Mouse (Mus musculus) MEL (cell line): ENCODE data around the gene Prdm10. TPM values are rescaled to one million over a fixed set of nuclear protein-coding genes. Genes with fewer than 3 reads are reported as not detected.

Experiments used
- DNase-seq: peaks from one replicate; pipeline ENCODE4 v3.0.0; 2011; ENCODE audit warnings: low read depth, low spot score
- H3K27ac ChIP-seq: 2 replicates; pipeline ENCODE4 v1.5.1; 2012; ENCODE audit warnings: low read depth, mild to moderate bottlenecking, control low read depth, low read length, moderate library complexity; ENCODE audit not compliant: control insufficient read depth
- H3K27me3 ChIP-seq, 2 experiments: fragments of 150-350 bp in 1 of 2; sonication (generic) in 1 of 2; 2 replicates each; pipeline ENCODE4 v1.6.1; 2012; ENCODE audit warnings: low read length in 2 of 2, mild to moderate bottlenecking in 2 of 2, improper control_type of control experiment in 1 of 2, moderate library complexity in 1 of 2; ENCODE audit not compliant: insufficient read depth in 2 of 2, control insufficient read depth in 1 of 2
- H3K36me3 ChIP-seq, 2 experiments: 2 replicates each; pipeline ENCODE4 v1.6.1; 2012 to 2014; ENCODE audit warnings: low read length in 2 of 2, improper control_type of control experiment in 1 of 2, inconsistent platforms in 1 of 2, mild to moderate bottlenecking in 1 of 2; ENCODE audit not compliant: insufficient read depth in 2 of 2, control insufficient read depth in 1 of 2
- H3K4me1 ChIP-seq, 2 experiments: fragments of 150-350 bp in 1 of 2; sonication (generic) in 1 of 2; 2 replicates each; pipeline ENCODE4 v1.6.1; 2012; ENCODE audit warnings: low read length in 2 of 2, improper control_type of control experiment in 1 of 2, mild to moderate bottlenecking in 1 of 2; ENCODE audit not compliant: insufficient read depth in 2 of 2, control insufficient read depth in 1 of 2
- H3K4me3 ChIP-seq, 2 experiments: fragments of 150-350 bp in 1 of 2; sonication (generic) in 1 of 2; 2 replicates each; pipeline ENCODE4 v1.5.1; 2012; ENCODE audit warnings: low read depth in 2 of 2, low read length in 2 of 2, mild to moderate bottlenecking in 2 of 2, moderate library complexity in 2 of 2, control low read depth in 1 of 2, improper control_type of control experiment in 1 of 2; ENCODE audit not compliant: control insufficient read depth in 1 of 2, insufficient read depth in 1 of 2
- H3K79me2 ChIP-seq: 2 replicates; pipeline ENCODE4 v1.6.1; 2012; ENCODE audit warnings: mild to moderate bottlenecking, low read length, moderate library complexity; ENCODE audit not compliant: control insufficient read depth, poor library complexity, insufficient read depth
- H3K9ac ChIP-seq: 2 replicates; pipeline ENCODE4 v1.6.1; 2012; ENCODE audit warnings: low read depth, mild to moderate bottlenecking, control low read depth, low read length, moderate library complexity; ENCODE audit not compliant: control insufficient read depth, poor library complexity, severe bottlenecking
- H3K9me3 ChIP-seq: fragments of 150-350 bp; sonication (generic); replicated peaks from 2 replicates; pipeline ENCODE4 v1.6.1; 2012; ENCODE audit warnings: mild to moderate bottlenecking, low read length, improper control_type of control experiment, moderate library complexity; ENCODE audit not compliant: insufficient read depth
- BHLHE40 ChIP-seq: IDR thresholded peaks from 2 replicates; pipeline ENCODE4 v1.6.1; 2012; ENCODE audit warnings: low read depth, mild to moderate bottlenecking, inconsistent platforms, low read length, improper control_type of control experiment, borderline replicate concordance
- CHD2 ChIP-seq: IDR thresholded peaks from 2 replicates; pipeline ENCODE4 v1.6.1; 2011; ENCODE audit warnings: low read length, improper control_type of control experiment
- E2F4 ChIP-seq: IDR thresholded peaks from 2 replicates; pipeline ENCODE4 v1.6.1; 2011; ENCODE audit warnings: low read depth, low read length, improper control_type of control experiment, borderline replicate concordance
- EP300 ChIP-seq, 2 experiments: IDR thresholded peaks; 2 replicates each; pipeline ENCODE4 v1.6.1; 2011; ENCODE audit warnings: improper control_type of control experiment in 2 of 2, low read length in 2 of 2, low read depth in 1 of 2, mild to moderate bottlenecking in 1 of 2
- GABPA ChIP-seq: IDR thresholded peaks from 2 replicates; pipeline ENCODE4 v1.6.1; 2012; ENCODE audit warnings: low read depth, mild to moderate bottlenecking, inconsistent platforms, low read length, improper control_type of control experiment, moderate library complexity
- GATA1 ChIP-seq: IDR thresholded peaks from 2 replicates; pipeline ENCODE4 v1.6.1; 2011; ENCODE audit warnings: low read depth, low read length, improper control_type of control experiment
- KAT2A ChIP-seq: conservative IDR thresholded peaks from 2 replicates; pipeline ENCODE4 v1.6.1; 2012; ENCODE audit warnings: low read depth, low read length, improper control_type of control experiment, inconsistent platforms
- MEF2A ChIP-seq: IDR thresholded peaks from 2 replicates; pipeline ENCODE4 v1.6.1; 2014; ENCODE audit warnings: low read depth, mild to moderate bottlenecking, inconsistent platforms, low read length, improper control_type of control experiment; ENCODE audit not compliant: poor library complexity, insufficient replicate concordance, severe bottlenecking; ENCODE audit errors: extremely low read depth
- MXI1 ChIP-seq: IDR thresholded peaks from 2 replicates; pipeline ENCODE4 v1.6.1; 2011; ENCODE audit warnings: mild to moderate bottlenecking, low read depth, low read length, improper control_type of control experiment
- MYB ChIP-seq: IDR thresholded peaks from 2 replicates; pipeline ENCODE4 v1.6.1; 2011; ENCODE audit warnings: mild to moderate bottlenecking, low read depth, low read length, improper control_type of control experiment
- MYC ChIP-seq: IDR thresholded peaks from 2 replicates; pipeline ENCODE4 v1.6.1; 2011; ENCODE audit warnings: low read depth, mild to moderate bottlenecking, low read length, improper control_type of control experiment, moderate library complexity
- POLR2A ChIP-seq, 2 experiments: IDR thresholded peaks; 2 replicates each; pipeline ENCODE4 v1.6.1; 2011 to 2012; ENCODE audit warnings: low read length in 2 of 2, mild to moderate bottlenecking in 2 of 2, control low read depth in 1 of 2, improper control_type of control experiment in 1 of 2, low read depth in 1 of 2, moderate library complexity in 1 of 2; ENCODE audit not compliant: control insufficient read depth in 1 of 2, insufficient read depth in 1 of 2, poor library complexity in 1 of 2
- POLR2AphosphoS2 ChIP-seq: IDR thresholded peaks from 2 replicates; pipeline ENCODE4 v1.6.1; 2011; ENCODE audit warnings: low read length, improper control_type of control experiment
- RAD21 ChIP-seq: IDR thresholded peaks from 2 replicates; pipeline ENCODE4 v1.6.1; 2011; ENCODE audit warnings: mild to moderate bottlenecking, low read depth, low read length, improper control_type of control experiment
- SMC3 ChIP-seq: IDR thresholded peaks from 2 replicates; pipeline ENCODE4 v1.6.1; 2011; ENCODE audit warnings: low read depth, low read length, improper control_type of control experiment
- TBP ChIP-seq: IDR thresholded peaks from 2 replicates; pipeline ENCODE4 v1.8.0; 2011; ENCODE audit warnings: low read depth, low read length, improper control_type of control experiment
- TCF12 ChIP-seq: IDR thresholded peaks from 2 replicates; pipeline ENCODE4 v1.6.1; 2014; ENCODE audit warnings: low read depth, mild to moderate bottlenecking, inconsistent platforms, low read length, improper control_type of control experiment, moderate library complexity
- USF2 ChIP-seq, 2 experiments: IDR thresholded peaks; 2 replicates each; pipeline ENCODE4 v1.6.1; 2011 to 2012; ENCODE audit warnings: improper control_type of control experiment in 2 of 2, low read length in 2 of 2, borderline replicate concordance in 1 of 2, inconsistent platforms in 1 of 2, low read depth in 1 of 2, mild to moderate bottlenecking in 1 of 2; ENCODE audit not compliant: insufficient read depth in 1 of 2
- ZKSCAN1 ChIP-seq: IDR thresholded peaks from 2 replicates; pipeline ENCODE4 v1.6.1; 2012; ENCODE audit warnings: low read depth, mild to moderate bottlenecking, inconsistent platforms, low read length, improper control_type of control experiment, moderate library complexity
- polyA plus RNA-seq, 2 experiments: library from polyadenylated mRNA; stranded (reverse) in 1 of 2; unstranded in 1 of 2; fragments of >175 nt in 1 of 2; fragments of >200 nt in 1 of 2; gene quantifications; 2 replicates each; pipeline versions ENCODE4 v1.2.1 to v1.2.4; 2012; ENCODE audit warnings: low replicate concordance in 2 of 2, low read depth in 1 of 2; ENCODE audit not compliant: insufficient read length in 2 of 2, insufficient read depth in 1 of 2, missing spikeins in 1 of 2
- total RNA-seq: library from RNA; depleted of rRNA; stranded (reverse); fragments of 300-350 nt; gene quantifications from 2 replicates; pipeline ENCODE4 v1.2.3, GENCODE M21; 2012

Gene Prdm10
- total and polyA plus RNA-seq, 3 experiments, result 3.4 to 8.7 TPM; not detected in 1

- Histone ChIP-seq H3K9me3 (no peaks in the 10 kb centered on the region), H3K4me3 (no peak overlapping the region), H3K4me1 (peaks cover 0 to 7% of the 10 kb centered on the region in 2 experiments; a peak in 1 of 4 replicates), H3K27me3 (no peaks in the 10 kb centered on the region), H3K79me2 (no peaks in the 10 kb centered on the region), H3K9ac (no peak overlapping the region), H3K27ac (no peak overlapping the region), H3K36me3 (no peaks in the 10 kb centered on the region; a peak in 1 of 4 replicates)
- TF ChIP-seq MXI1 (no peak), BHLHE40 (no peak), CHD2 (no peak), USF2 (IDR thresholded peaks at IDR 0.05; ENCODE audit: borderline replicate concordance in 1 of 2, insufficient read depth in 1 of 2, low read depth in 1 of 2, low read length in 2 of 2) (no peak), GABPA (no peak), ZKSCAN1 (no peak), TCF12 (no peak)
- DNase-seq, result no peak
Measured at GRCm38 (mm10) chr9:31332826-31333225, 52.5 kb downstream of the Prdm10 start.

GRCm38 (mm10) chr9:31334991-31335390, 54.7 kb downstream of the Prdm10 start:
- Histone ChIP-seq H3K27ac (no peak overlapping the region), H3K9me3 (no peaks in the 10 kb centered on the region), H3K9ac (no peak overlapping the region), H3K79me2 (no peaks in the 10 kb centered on the region), H3K27me3 (no peaks in the 10 kb centered on the region)
- TF ChIP-seq CHD2 (no peak), MYB (no peak), MXI1 (no peak)
- TF ChIP-seq, all 39 proteins: peak for 0
- H3K4me3 ChIP-seq, result no peak overlapping the region
- no peaks in the 10 kb centered on the region; a peak in 1 of 4 replicates for H3K36me3 ChIP-seq
- H3K4me1 ChIP-seq, result peaks cover 0 to 7% of the 10 kb centered on the region in 2 experiments; a peak in 1 of 4 replicates
- DNase-seq, result no peak

- Histone ChIP-seq H3K4me3 (no peak overlapping the region), H3K79me2 (no peaks in the 10 kb centered on the region), H3K27ac (no peak overlapping the region), H3K36me3 (no peaks in the 10 kb centered on the region; a peak in 2 of 4 replicates), H3K27me3 (no peaks in the 10 kb centered on the region), H3K4me1 (no peaks in the 10 kb centered on the region), H3K9ac (no peak overlapping the region), H3K9me3 (no peaks in the 10 kb centered on the region)
- TF ChIP-seq MXI1 (no peak), GATA1 (no peak), POLR2A (IDR thresholded peaks at IDR 0.05; ENCODE audit: control insufficient read depth in 1 of 2, insufficient read depth in 1 of 2, low read depth in 1 of 2, low read length in 2 of 2, poor library complexity in 1 of 2) (no peak), MYB (no peak), EP300 (IDR thresholded peaks at IDR 0.05; ENCODE audit: low read depth in 1 of 2, low read length in 2 of 2) (no peak), RAD21 (no peak), GABPA (no peak), MYC (no peak), CHD2 (no peak), TBP (no peak), SMC3 (no peak), MEF2A (no peak), E2F4 (no peak), KAT2A (no peak), POLR2AphosphoS2 (no peak)
- DNase-seq, result no peak
Measured at GRCm38 (mm10) chr9:31344289-31344831, 64.0 kb downstream of the Prdm10 start.
